Mouse (Mus musculus) kidney, adult 9 months (tissue): ENCODE results near the gene Olfr1416.
"Not testable (repeated sequence)": the region's sequence is repeated elsewhere in the genome, so short reads cannot be mapped to it uniquely, and the experiment has no call there.

Experiments used
- DNase-seq: peaks from one replicate; pipeline ENCODE4 v3.0.0; 2022

Olfr1416 gene

GRCm38 (mm10) chr1:92485013-92485412 is at the start of gene Olfr1416:
TSS of gene Olfr1416 (minus strand) at chr1:92485113.
- no peak for DNase-seq

- no peak for DNase-seq
Observed at GRCm38 (mm10) chr1:92523764-92524163, 38.9 kb upstream of the Olfr1416 start.

GRCm38 (mm10) chr1:92521376-92521775 is 36.5 kb upstream of the Olfr1416 start:
- DNase-seq = peak; percentile 6

- DNase-seq = no peak
Observed at GRCm38 (mm10) chr1:92519046-92519445, 34.1 kb upstream of the Olfr1416 start.

- no peak for DNase-seq
Observed at GRCm38 (mm10) chr1:92518561-92518960, 33.6 kb upstream of the Olfr1416 start, which contains the start of gene Olfr1414. TSS of gene Olfr1414 (minus strand) at chr1:92518661.

GRCm38 (mm10) chr1:92515390-92515789 is 30.5 kb upstream of the Olfr1416 start:
- no peak for DNase-seq

- not testable (repeated sequence) for DNase-seq
Observed at GRCm38 (mm10) chr1:92511646-92512045, 26.7 kb upstream of the Olfr1416 start.

GRCm38 (mm10) chr1:92496001-92496400 is 11.1 kb upstream of the Olfr1416 start, which contains the start of gene Olfr1415:
TSS of gene Olfr1415 (minus strand) at chr1:92496101.
- no peak for DNase-seq

GRCm38 (mm10) chr1:92474066-92474578 is 10.8 kb downstream of the Olfr1416 start:
- no peak for DNase-seq

GRCm38 (mm10) chr1:92473165-92474041 is 11.5 kb downstream of the Olfr1416 start, which contains the start of gene Ndufa10:
TSS of gene Ndufa10 (minus strand) at chr1:92473860.
- peak; percentile 94 for DNase-seq

- DNase-seq = no peak
Observed at GRCm38 (mm10) chr1:92468891-92469290, 16.0 kb downstream of the Olfr1416 start.

GRCm38 (mm10) chr1:92458416-92458815 is 26.5 kb downstream of the Olfr1416 start:
- DNase-seq = no peak

- no peak for DNase-seq
Observed at GRCm38 (mm10) chr1:92457758-92458157, 27.2 kb downstream of the Olfr1416 start.

- peak; percentile 36 for DNase-seq
Observed at GRCm38 (mm10) chr1:92453751-92454445, 31.0 kb downstream of the Olfr1416 start.

- no peak for DNase-seq
Observed at GRCm38 (mm10) chr1:92448293-92448692, 36.6 kb downstream of the Olfr1416 start.

GRCm38 (mm10) chr1:92441453-92442063 is 43.4 kb downstream of the Olfr1416 start:
- DNase-seq = no peak

- no peak for DNase-seq
Observed at GRCm38 (mm10) chr1:92440066-92440750, 44.7 kb downstream of the Olfr1416 start.

GRCm38 (mm10) chr1:92437678-92438271 is 47.1 kb downstream of the Olfr1416 start:
- DNase-seq = peak; percentile 14

- no peak for DNase-seq
Observed at GRCm38 (mm10) chr1:92436831-92437321, 48.0 kb downstream of the Olfr1416 start.

GRCm38 (mm10) chr1:92434986-92435385 is 49.9 kb downstream of the Olfr1416 start:
- DNase-seq = no peak

GRCm38 (mm10) chr1:92432791-92433190 is 52.1 kb downstream of the Olfr1416 start:
- no peak for DNase-seq

- DNase-seq = no peak
Observed at GRCm38 (mm10) chr1:92432098-92432497, 52.8 kb downstream of the Olfr1416 start.
